Mouse (Mus musculus) midbrain, embryonic 13.5 days (tissue): ENCODE measurements around the gene Trim43c. TPM values are rescaled to one million over a fixed set of nuclear protein-coding genes. Genes with fewer than 3 reads are reported as not detected.
"Not testable (repeated sequence)": the region's sequence is repeated elsewhere in the genome, so short reads cannot be mapped to it uniquely, and the experiment has no call there.

Experiments used
- ATAC-seq: fragments of 200-750 bp; cut with Nextera tagmentation; 2 replicates; pipeline ENCODE4 v1.8.0; 2017; ENCODE audit warnings: mild to moderate bottlenecking, moderate TSS enrichment, moderate library complexity
- H3K27ac ChIP-seq: fragments of 300-500 bp; sonication (generic); 2 replicates; pipeline ENCODE4 v1.5.1; 2015; ENCODE audit warnings: inconsistent platforms, mild to moderate bottlenecking, moderate library complexity
- H3K27me3 ChIP-seq: fragments of 300-500 bp; sonication (generic); 2 replicates; pipeline ENCODE4 v1.6.1; 2015; ENCODE audit warnings: mild to moderate bottlenecking, inconsistent platforms
- H3K36me3 ChIP-seq: fragments of 300-500 bp; sonication (generic); 2 replicates; pipeline ENCODE4 v1.6.1; 2015; ENCODE audit warnings: mild to moderate bottlenecking, inconsistent platforms
- H3K4me1 ChIP-seq: fragments of 300-500 bp; sonication (generic); replicated peaks from 2 replicates; pipeline ENCODE4 v1.6.1; 2015; ENCODE audit warnings: inconsistent platforms
- H3K4me2 ChIP-seq: fragments of 300-500 bp; sonication (generic); replicated peaks from 2 replicates; pipeline ENCODE4 v1.6.1; 2015; ENCODE audit warnings: moderate library complexity, mild to moderate bottlenecking, inconsistent platforms
- H3K4me3 ChIP-seq: fragments of 300-500 bp; sonication (generic); replicated peaks from 2 replicates; pipeline ENCODE4 v1.5.1; 2015; ENCODE audit warnings: mild to moderate bottlenecking, inconsistent platforms
- H3K9ac ChIP-seq: fragments of 300-500 bp; sonication (generic); replicated peaks from 2 replicates; pipeline ENCODE4 v1.6.1; 2015; ENCODE audit warnings: mild to moderate bottlenecking, inconsistent platforms
- H3K9me3 ChIP-seq: fragments of 300-500 bp; sonication (generic); 2 replicates; pipeline ENCODE4 v1.6.1; 2016; ENCODE audit warnings: mild to moderate bottlenecking, inconsistent platforms
- WGBS: fragments of 180-500 bp; shearing (Covaris S2); methylation state at CpG from one replicate; pipeline ENCODE4 v1.1.7; 2015; 5-methylcytosine and 5-hydroxymethylcytosine counted together
- polyA plus RNA-seq: library from polyadenylated mRNA; unstranded; fragments of >200 nt; fragmentation: Nextera tagmentation; extraction: Ambion mirVana; gene quantifications from 2 replicates; pipeline ENCODE4 v1.2.1, GENCODE M21; 2015

Gene Trim43c
- 0.13 TPM in 1 of 2 replicates, not detected in the other for polyA plus RNA-seq

GRCm38 (mm10) chr9:88838864-88839263, at the start of gene Trim43c:
Gene Trim43c (plus strand): TSS chr9:88839164.
- 84% methylated on average over 2 of the region's 2 CpGs for WGBS
- not testable (repeated sequence) for H3K36me3 ChIP-seq, H3K9me3 ChIP-seq, ATAC-seq, H3K4me2 ChIP-seq, H3K4me3 ChIP-seq, H3K27ac ChIP-seq, H3K9ac ChIP-seq, H3K27me3 ChIP-seq, H3K4me1 ChIP-seq

- not testable (repeated sequence) for H3K9me3 ChIP-seq, H3K36me3 ChIP-seq, H3K4me3 ChIP-seq, ATAC-seq, H3K9ac ChIP-seq, H3K4me2 ChIP-seq, H3K27ac ChIP-seq, H3K4me1 ChIP-seq, H3K27me3 ChIP-seq
- WGBS: 78% methylated on average over 7 of the region's 7 CpGs
Measured at GRCm38 (mm10) chr9:88853072-88853471, 14.1 kb downstream of the Trim43c start.

GRCm38 (mm10) chr9:88858566-88859492, 19.9 kb downstream of the Trim43c start:
- WGBS: 3% methylated on average over 52 of the region's 52 CpGs
- H3K36me3 ChIP-seq, H3K4me1 ChIP-seq, H3K27me3 ChIP-seq, H3K9me3 ChIP-seq, H3K27ac ChIP-seq: not testable (repeated sequence)
- peak; percentile 99 for ATAC-seq
- Histone ChIP-seq H3K4me3 (peak overlapping the region; percentile 46), H3K4me2 (peak overlapping the region; percentile 70), H3K9ac (peak overlapping the region; percentile 60)

Other genes with a start within 250 kb of the Trim43c start
- 42.8 and 46.0 TPM in 2 replicates for gene Mthfsl, start 118.9 kb upstream of the Trim43c start, polyA plus RNA-seq
- 0.34 TPM in 1 of 2 replicates, not detected in the other for gene Bcl2a1d, start 107.2 kb upstream of the Trim43c start, polyA plus RNA-seq
- gene Bcl2a1a, start 117.7 kb downstream of the Trim43c start, polyA plus RNA-seq: not detected in 2 replicates